Mouse (Mus musculus): ENCODE results near the gene Sprr2b. TPM values are rescaled to one million over a fixed set of nuclear protein-coding genes. Genes with fewer than 3 reads are reported as not detected.
"Not testable (repeated sequence)": the region's sequence is repeated elsewhere in the genome, so short reads cannot be mapped to it uniquely, and the experiment has no call there.

Gene Sprr2b
- not detected in 2 replicates for total RNA-seq (2015; ENCODE audit: low replicate concordance)
- total RNA-seq (2017; ENCODE audit: low replicate concordance) = not detected in 2 replicates

- no peak for ATAC-seq (replicated peaks; ENCODE audit: low FRiP score, poor library complexity, severe bottlenecking)
Measured at GRCm38 (mm10) chr3:92316320-92316719, at the start of gene Sprr2b. Sprr2b (plus strand) TSS chr3:92316620.

DNA sequence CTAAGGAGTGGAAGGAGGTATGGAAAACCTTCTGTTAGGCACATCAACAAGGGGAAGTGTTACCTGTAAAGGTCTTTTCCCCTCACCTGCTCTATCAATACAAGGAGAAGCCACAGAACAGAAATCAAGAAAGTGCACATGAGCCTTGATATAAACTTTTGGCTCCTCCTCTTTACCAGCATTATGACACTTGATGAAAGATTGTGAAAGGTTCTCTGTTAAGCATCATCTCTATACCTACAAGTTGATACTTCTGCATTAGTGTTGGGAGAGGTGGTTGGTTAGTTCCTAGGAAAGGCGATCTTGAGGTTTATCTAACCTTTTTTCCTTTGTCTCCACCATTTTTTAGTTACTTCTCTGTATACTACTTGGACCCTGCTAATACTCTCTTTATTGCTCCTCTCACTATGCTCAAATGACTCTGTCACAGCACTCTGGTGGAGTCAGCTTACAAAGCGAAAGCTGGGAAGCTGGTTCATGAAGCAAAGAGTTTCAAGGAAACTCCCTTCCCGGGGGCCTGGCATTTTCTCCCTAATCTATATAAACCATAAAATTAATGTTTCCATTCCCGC is 44.9 kb upstream of the Sprr2b start:
- ATAC-seq (replicated peaks; ENCODE audit: low FRiP score, poor library complexity, severe bottlenecking) = peak; percentile 7; the same call in 1 of the 2 replicates

DNA sequence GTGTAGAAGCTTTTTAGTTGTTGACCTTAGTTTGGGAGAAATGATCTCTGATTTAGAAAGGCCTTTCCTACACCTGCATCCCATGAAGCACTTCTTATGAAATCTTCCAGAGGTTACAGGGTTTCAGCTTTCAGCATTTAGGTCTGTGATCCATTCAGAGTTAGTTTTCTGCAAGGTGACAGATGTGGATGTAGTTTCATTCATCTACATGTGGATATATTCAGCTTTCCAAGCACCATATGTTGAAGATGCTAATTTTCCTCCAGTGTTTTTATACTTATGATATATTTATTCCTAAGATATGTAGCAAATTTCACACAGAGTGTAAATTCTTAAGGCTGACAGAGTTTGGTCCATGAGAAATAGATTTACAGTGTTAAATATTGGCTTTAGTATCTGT is 42.9 kb upstream of the Sprr2b start:
- ATAC-seq (replicated peaks; ENCODE audit: low FRiP score, poor library complexity, severe bottlenecking) = not testable (repeated sequence)

DNA sequence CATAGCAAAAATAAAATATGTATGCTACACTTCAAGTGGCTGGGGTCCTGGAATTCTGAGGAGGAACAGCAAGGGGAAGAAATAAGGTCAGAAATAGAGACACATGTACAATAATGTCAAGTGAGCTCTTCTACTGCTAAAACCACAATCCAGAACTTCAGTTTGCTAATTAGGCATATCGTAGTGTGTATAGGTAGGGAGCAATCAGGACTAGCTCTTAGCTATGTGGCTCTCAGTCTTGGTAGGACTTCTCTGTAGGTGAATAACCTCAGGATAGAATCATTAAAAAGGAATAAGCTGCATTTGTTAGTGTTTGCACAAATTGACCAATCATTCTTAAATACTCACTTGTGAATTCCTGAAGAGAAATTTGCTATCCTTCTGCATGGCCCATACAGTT is 42.4 kb upstream of the Sprr2b start:
- ATAC-seq (replicated peaks; ENCODE audit: low FRiP score, poor library complexity, severe bottlenecking) = not testable (repeated sequence)

GRCm38 (mm10) chr3:92279663-92280062 is 36.8 kb upstream of the Sprr2b start:
- not testable (repeated sequence) for ATAC-seq (replicated peaks; ENCODE audit: low FRiP score, poor library complexity, severe bottlenecking)

GRCm38 (mm10) chr3:92280963-92281606 is 35.3 kb upstream of the Sprr2b start:
- not testable (repeated sequence) for ATAC-seq (replicated peaks; ENCODE audit: low FRiP score, poor library complexity, severe bottlenecking)

DNA sequence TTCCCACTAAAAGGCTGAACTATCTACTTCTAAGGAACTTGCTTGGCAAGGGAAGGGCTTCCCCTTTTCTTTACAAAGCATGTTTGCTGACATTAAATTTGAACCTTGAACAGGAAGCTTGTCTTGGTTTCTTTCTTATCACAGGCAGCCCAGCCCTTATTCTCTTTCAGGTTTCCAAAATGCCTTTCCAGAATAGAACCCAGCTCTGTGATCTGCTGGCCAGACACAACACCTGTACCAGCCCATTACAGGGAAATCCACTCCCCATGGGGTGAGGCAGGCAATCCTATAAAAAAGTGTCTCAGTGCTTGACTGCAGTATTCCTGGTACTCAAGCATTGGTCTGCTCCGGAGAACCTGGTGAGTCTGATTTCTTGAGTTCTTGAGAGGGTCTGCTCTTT is 31.3 kb upstream of the Sprr2b start, which contains the start of gene Sprr2a3:
Sprr2a3 (plus strand) TSS at position 317 of the 400 bp plus-strand sequence.
- not testable (repeated sequence) for ATAC-seq (replicated peaks; ENCODE audit: low FRiP score, poor library complexity, severe bottlenecking)

DNA sequence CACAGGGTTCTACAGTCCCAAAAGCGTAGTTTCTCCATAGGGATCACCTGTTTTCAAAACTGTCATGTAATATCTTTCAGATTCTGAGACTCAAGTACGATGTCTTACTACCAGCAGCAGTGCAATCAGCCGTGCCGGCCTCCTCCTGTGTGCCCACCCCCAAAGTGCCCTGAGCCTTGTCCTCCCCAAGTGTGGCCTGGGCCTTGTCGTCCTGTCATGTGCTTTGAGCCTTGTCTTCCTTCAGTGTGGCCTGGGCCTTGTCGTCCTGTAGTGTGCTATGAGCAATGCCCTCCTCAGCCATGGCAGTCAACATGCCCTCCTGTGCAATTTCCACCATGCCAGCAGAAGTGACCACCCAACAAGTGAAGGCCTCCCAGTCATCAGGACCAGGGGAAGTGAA is 27.9 kb upstream of the Sprr2b start:
- ATAC-seq (replicated peaks; ENCODE audit: low FRiP score, poor library complexity, severe bottlenecking) = not testable (repeated sequence)

DNA sequence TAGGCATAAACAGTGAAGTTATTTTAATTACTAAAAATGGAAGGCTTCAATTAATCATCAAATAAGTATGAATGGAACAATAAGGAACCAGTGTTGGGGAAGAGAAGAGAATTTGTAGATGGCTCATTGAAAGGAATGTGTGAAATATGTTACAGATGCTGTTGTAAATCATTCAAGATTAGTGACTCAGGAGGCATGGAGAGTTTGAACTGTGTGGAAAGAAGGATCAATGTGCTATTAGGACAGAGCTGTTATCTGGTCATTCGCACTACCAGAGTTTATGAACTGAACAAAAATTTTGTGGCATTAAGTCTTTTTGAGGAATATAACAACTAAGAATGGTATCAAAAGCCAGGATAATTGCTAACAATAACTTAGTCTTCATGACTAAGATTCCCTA is 9.0 kb upstream of the Sprr2b start:
- no peak for ATAC-seq (replicated peaks; ENCODE audit: low FRiP score, poor library complexity, severe bottlenecking)

DNA sequence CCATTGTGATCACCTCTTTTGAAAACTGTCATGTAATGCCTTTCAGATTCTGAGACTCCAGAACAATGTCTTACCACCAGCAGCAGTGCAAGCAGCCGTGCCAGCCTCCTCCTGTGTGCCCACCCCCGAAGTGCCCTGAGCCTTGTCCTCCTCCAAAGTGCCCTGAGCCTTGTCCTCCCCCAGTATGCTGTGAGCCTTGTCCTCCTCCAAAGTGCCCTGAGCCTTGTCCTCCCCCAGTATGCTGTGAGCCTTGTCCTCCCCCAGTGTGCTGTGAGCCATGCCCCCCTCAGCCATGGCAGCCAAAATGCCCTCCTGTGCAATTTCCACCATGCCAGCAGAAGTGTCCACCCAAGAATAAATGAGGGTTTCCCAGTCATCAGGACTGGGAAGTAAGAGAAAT is 964 bp downstream of the Sprr2b start:
- ATAC-seq (replicated peaks; ENCODE audit: low FRiP score, poor library complexity, severe bottlenecking) = no peak

- no peak for ATAC-seq (replicated peaks; ENCODE audit: low FRiP score, poor library complexity, severe bottlenecking)
Measured at GRCm38 (mm10) chr3:92336278-92336677, 19.9 kb downstream of the Sprr2b start.

DNA sequence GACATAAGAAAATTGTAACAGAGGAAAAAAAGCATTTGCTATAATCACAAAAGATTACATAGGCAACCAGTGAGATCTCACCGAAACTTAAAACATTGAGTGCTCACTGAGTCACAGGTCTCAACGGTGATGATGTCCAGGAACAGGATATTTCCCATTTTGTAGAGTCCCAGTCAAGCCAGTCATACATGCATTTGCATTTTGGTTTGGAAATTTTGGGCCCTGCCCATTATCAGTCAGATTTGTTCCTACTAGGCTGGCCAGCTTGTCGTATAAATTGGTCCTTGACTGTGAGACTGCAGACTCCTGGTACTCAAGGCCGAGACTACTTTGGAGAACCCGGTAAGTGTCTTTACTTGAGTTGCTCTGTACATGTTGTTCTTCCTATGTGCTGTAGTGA is 22.4 kb downstream of the Sprr2b start, which contains the start of gene Sprr2d:
Sprr2d (plus strand) TSS at position 301 of the 400 bp plus-strand sequence.
- ATAC-seq (replicated peaks; ENCODE audit: low FRiP score, poor library complexity, severe bottlenecking) = no peak

DNA sequence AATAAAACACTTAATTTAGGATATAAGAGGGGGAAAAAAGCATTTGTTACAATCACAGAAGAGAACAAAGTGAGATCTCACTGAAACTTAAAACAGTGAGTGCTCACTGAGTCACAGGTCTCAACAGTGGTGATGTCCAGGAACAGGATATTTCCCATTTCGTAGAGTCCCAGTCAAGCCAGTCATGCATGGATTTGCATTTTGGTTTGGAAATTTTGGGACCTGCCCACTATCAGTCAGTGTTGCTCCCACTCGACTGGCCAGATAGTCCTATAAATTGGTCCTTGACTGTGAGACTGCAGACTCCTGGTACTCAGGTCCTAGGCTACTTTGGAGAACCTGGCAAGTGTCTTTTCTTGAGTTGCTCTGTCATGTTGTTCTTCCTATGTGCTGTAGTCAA is 35.4 kb downstream of the Sprr2b start, which contains the start of gene Sprr2e:
Sprr2e (plus strand) TSS at position 301 of the 400 bp plus-strand sequence.
- ATAC-seq (replicated peaks; ENCODE audit: low FRiP score, poor library complexity, severe bottlenecking) = no peak

- ATAC-seq (replicated peaks; ENCODE audit: low FRiP score, poor library complexity, severe bottlenecking) = no peak
Measured at GRCm38 (mm10) chr3:92361619-92362018, 45.2 kb downstream of the Sprr2b start.

DNA sequence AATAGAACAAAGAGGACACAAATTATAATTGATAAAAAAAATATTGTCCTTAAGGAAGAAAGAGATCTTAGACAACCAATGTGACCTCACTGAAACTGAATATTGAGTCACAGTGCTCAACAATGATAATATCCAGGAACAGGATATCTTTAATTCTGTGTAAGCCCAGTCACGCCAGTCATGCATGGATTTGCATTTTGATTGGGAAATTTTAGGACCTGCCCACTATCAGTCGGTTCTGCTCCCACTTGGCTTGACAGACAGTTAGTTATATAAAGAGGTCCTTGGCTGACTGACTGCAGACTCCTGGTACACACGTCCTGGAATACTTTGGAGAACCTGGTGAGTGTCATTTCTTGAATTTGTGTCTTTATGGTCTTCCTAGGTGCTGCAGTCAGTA is 48.5 kb downstream of the Sprr2b start, which contains the start of gene Sprr2f:
Sprr2f (plus strand) TSS at position 301 of the 400 bp plus-strand sequence.
- no peak for ATAC-seq (replicated peaks; ENCODE audit: low FRiP score, poor library complexity, severe bottlenecking)

Other genes with a start within 250 kb of the Sprr2b start
- gene Lor, start 233.5 kb upstream of the Sprr2b start, total RNA-seq (2015; ENCODE audit: low replicate concordance) = not detected in 2 replicates
- gene Lor, start 233.5 kb upstream of the Sprr2b start, total RNA-seq (2017; ENCODE audit: low replicate concordance) = not detected in 2 replicates
- not detected in 2 replicates for gene Prr9, start 192.7 kb upstream of the Sprr2b start, total RNA-seq (2015; ENCODE audit: low replicate concordance)
- gene Prr9, start 192.7 kb upstream of the Sprr2b start, total RNA-seq (2017; ENCODE audit: low replicate concordance) = not detected in 2 replicates
- gene Lelp1, start 173.9 kb upstream of the Sprr2b start, total RNA-seq (2015; ENCODE audit: low replicate concordance) = not detected in 2 replicates
- not detected in 2 replicates for gene Lelp1, start 173.9 kb upstream of the Sprr2b start, total RNA-seq (2017; ENCODE audit: low replicate concordance)
- not detected in 2 replicates for gene Sprr2a1, start 100.8 kb upstream of the Sprr2b start, total RNA-seq (2015; ENCODE audit: low replicate concordance)
- gene Sprr2a1, start 100.8 kb upstream of the Sprr2b start, total RNA-seq (2017; ENCODE audit: low replicate concordance) = not detected in 2 replicates
- 0.58 TPM in 1 of 2 replicates, not detected in the other for gene Sprr2a2, start 100.7 kb upstream of the Sprr2b start, total RNA-seq (2015; ENCODE audit: low replicate concordance)
- gene Sprr2a2, start 100.7 kb upstream of the Sprr2b start, total RNA-seq (2017; ENCODE audit: low replicate concordance) = 0.56 and 0.85 TPM in 2 replicates
- gene Sprr2a3, start 31.2 kb upstream of the Sprr2b start, total RNA-seq (2015; ENCODE audit: low replicate concordance) = not detected in 2 replicates
- not detected in 2 replicates for gene Sprr2a3, start 31.2 kb upstream of the Sprr2b start, total RNA-seq (2017; ENCODE audit: low replicate concordance)
- gene Sprr2d, start 22.5 kb downstream of the Sprr2b start, total RNA-seq (2015; ENCODE audit: low replicate concordance) = not detected in 2 replicates
- not detected in 2 replicates for gene Sprr2d, start 22.5 kb downstream of the Sprr2b start, total RNA-seq (2017; ENCODE audit: low replicate concordance)
- gene Sprr2e, start 35.5 kb downstream of the Sprr2b start, total RNA-seq (2015; ENCODE audit: low replicate concordance) = not detected in 2 replicates
- not detected in 2 replicates for gene Sprr2e, start 35.5 kb downstream of the Sprr2b start, total RNA-seq (2017; ENCODE audit: low replicate concordance)
- gene Sprr2f, start 48.6 kb downstream of the Sprr2b start, total RNA-seq (2015; ENCODE audit: low replicate concordance) = not detected in 2 replicates
- gene Sprr2f, start 48.6 kb downstream of the Sprr2b start, total RNA-seq (2017; ENCODE audit: low replicate concordance) = not detected in 2 replicates
- not detected in 2 replicates for gene Sprr2h, start 69.1 kb downstream of the Sprr2b start, total RNA-seq (2015; ENCODE audit: low replicate concordance)
- gene Sprr2h, start 69.1 kb downstream of the Sprr2b start, total RNA-seq (2017; ENCODE audit: low replicate concordance) = not detected in 2 replicates
- not detected in 2 replicates for gene Sprr2i, start 91.4 kb downstream of the Sprr2b start, total RNA-seq (2015; ENCODE audit: low replicate concordance)
- not detected in 2 replicates for gene Sprr2i, start 91.4 kb downstream of the Sprr2b start, total RNA-seq (2017; ENCODE audit: low replicate concordance)
- not detected in 2 replicates for gene Sprr2j-ps, start 101.5 kb downstream of the Sprr2b start, total RNA-seq (2015; ENCODE audit: low replicate concordance)
- gene Sprr2j-ps, start 101.5 kb downstream of the Sprr2b start, total RNA-seq (2017; ENCODE audit: low replicate concordance) = not detected in 2 replicates
- gene Gm9774, start 112.8 kb downstream of the Sprr2b start, total RNA-seq (2015; ENCODE audit: low replicate concordance) = 5.2 and 17.7 TPM in 2 replicates
- 0.34 and 2.9 TPM in 2 replicates for gene Gm9774, start 112.8 kb downstream of the Sprr2b start, total RNA-seq (2017; ENCODE audit: low replicate concordance)
- not detected in 2 replicates for gene Sprr2k, start 116.0 kb downstream of the Sprr2b start, total RNA-seq (2015; ENCODE audit: low replicate concordance)
- not detected in 2 replicates for gene Sprr2k, start 116.0 kb downstream of the Sprr2b start, total RNA-seq (2017; ENCODE audit: low replicate concordance)
- not detected in 2 replicates for gene Sprr1b, start 122.2 kb downstream of the Sprr2b start, total RNA-seq (2015; ENCODE audit: low replicate concordance)
- not detected in 2 replicates for gene Sprr1b, start 122.2 kb downstream of the Sprr2b start, total RNA-seq (2017; ENCODE audit: low replicate concordance)
- not detected in 2 replicates for gene Sprr3, start 142.1 kb downstream of the Sprr2b start, total RNA-seq (2015; ENCODE audit: low replicate concordance)
- gene Sprr3, start 142.1 kb downstream of the Sprr2b start, total RNA-seq (2017; ENCODE audit: low replicate concordance) = not detected in 2 replicates
- gene Sprr1a, start 169.3 kb downstream of the Sprr2b start, total RNA-seq (2015; ENCODE audit: low replicate concordance) = not detected in 2 replicates
- not detected in 2 replicates for gene Sprr1a, start 169.3 kb downstream of the Sprr2b start, total RNA-seq (2017; ENCODE audit: low replicate concordance)
- gene Sprr4, start 183.9 kb downstream of the Sprr2b start, total RNA-seq (2015; ENCODE audit: low replicate concordance) = not detected in 2 replicates
- not detected in 2 replicates for gene Sprr4, start 183.9 kb downstream of the Sprr2b start, total RNA-seq (2017; ENCODE audit: low replicate concordance)
- not detected in 2 replicates for gene 2310046K23Rik, start 217.9 kb downstream of the Sprr2b start, total RNA-seq (2015; ENCODE audit: low replicate concordance)
- not detected in 2 replicates for gene 2310046K23Rik, start 217.9 kb downstream of the Sprr2b start, total RNA-seq (2017; ENCODE audit: low replicate concordance)